Mouse (Mus musculus) embryonic facial prominence, embryonic 15.5 days (tissue): ENCODE measurements around the gene Scn4a. TPM values are rescaled to one million over a fixed set of nuclear protein-coding genes. Genes with fewer than 3 reads are reported as not detected.

Experiments used
- ATAC-seq: fragments of 200-750 bp; cut with Nextera tagmentation; 2 replicates; pipeline ENCODE4 v1.8.0; 2017; ENCODE audit warnings: low read depth, moderate TSS enrichment; ENCODE audit not compliant: insufficient number of reproducible peaks, low FRiP score, low TSS enrichment
- H3K27ac ChIP-seq: fragments of 300-500 bp; sonication (generic); replicated peaks from 2 replicates; pipeline ENCODE4 v1.5.1; 2015; ENCODE audit warnings: mild to moderate bottlenecking, inconsistent platforms
- H3K27me3 ChIP-seq: fragments of 300-500 bp; sonication (generic); 2 replicates; pipeline ENCODE4 v1.6.1; 2015; ENCODE audit warnings: inconsistent platforms
- H3K36me3 ChIP-seq: fragments of 300-500 bp; sonication (generic); 2 replicates; pipeline ENCODE4 v1.6.1; 2015; ENCODE audit warnings: mild to moderate bottlenecking, inconsistent platforms
- H3K4me1 ChIP-seq: fragments of 300-500 bp; sonication (generic); 2 replicates; pipeline ENCODE4 v1.6.1; 2015; ENCODE audit warnings: inconsistent platforms
- H3K4me2 ChIP-seq: fragments of 300-500 bp; sonication (generic); replicated peaks from 2 replicates; pipeline ENCODE4 v1.6.1; 2015; ENCODE audit warnings: mild to moderate bottlenecking, inconsistent platforms
- H3K4me3 ChIP-seq: fragments of 300-500 bp; sonication (generic); replicated peaks from 2 replicates; pipeline ENCODE4 v1.5.1; 2015; ENCODE audit warnings: mild to moderate bottlenecking, inconsistent platforms
- H3K9ac ChIP-seq: fragments of 300-500 bp; sonication (generic); 2 replicates; pipeline ENCODE4 v1.6.1; 2015; ENCODE audit warnings: inconsistent platforms
- H3K9me3 ChIP-seq: fragments of 300-500 bp; sonication (generic); replicated peaks from 2 replicates; pipeline ENCODE4 v1.6.1; 2016; ENCODE audit warnings: inconsistent platforms
- WGBS: fragments of 180-500 bp; shearing (Covaris S2); methylation state at CpG from one replicate; pipeline ENCODE4 v1.1.7; 2015; 5-methylcytosine and 5-hydroxymethylcytosine counted together
- polyA plus RNA-seq: library from polyadenylated mRNA; unstranded; fragments of >200 nt; fragmentation: Nextera tagmentation; extraction: Ambion mirVana; gene quantifications from 2 replicates; pipeline ENCODE4 v1.2.1, GENCODE M21; 2015

The Scn4a gene
- polyA plus RNA-seq, 1 experiment from 2014 or later = 0.68 TPM

DNA sequence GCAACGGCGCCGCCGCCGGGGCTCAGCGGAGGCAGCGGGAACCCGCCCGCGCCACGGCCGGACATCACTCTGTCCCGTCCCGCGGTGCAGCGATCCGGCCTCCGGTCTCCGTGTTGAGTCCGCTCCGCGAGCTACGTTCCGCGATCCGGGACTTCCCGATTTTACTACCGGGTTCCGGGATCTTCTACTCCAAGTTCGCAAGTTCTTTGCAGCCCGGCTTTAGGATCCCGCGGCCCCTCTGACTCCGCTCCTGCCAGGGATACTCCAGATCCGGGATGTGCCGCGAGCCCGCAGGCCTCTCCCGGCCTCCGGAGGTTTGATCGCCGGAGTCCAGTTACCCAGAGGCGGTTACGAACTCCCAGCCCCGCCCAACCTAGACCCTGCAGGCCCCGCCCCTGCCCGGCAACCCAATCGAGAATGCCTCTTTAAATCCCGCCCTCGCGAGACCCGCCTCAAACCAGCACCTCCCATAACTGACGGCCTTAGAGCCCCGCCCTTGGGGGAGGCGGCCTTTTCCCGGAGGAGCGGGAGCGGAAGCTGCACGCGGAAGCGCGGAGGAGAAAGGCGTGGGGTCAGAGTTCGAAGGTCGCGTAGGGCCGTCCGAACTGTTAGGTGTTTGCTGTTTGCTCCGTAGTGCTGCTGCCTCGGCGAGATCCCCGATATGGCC lies 80.3 kb downstream of the Scn4a start, which contains the start of gene Smarcd2:
Gene Smarcd2, minus strand, starts transcription at position 329 of the 667 bp plus-strand sequence.
- H3K4me3 ChIP-seq = peak within 1 kb of the TSS; percentile 87
- H3K27me3 ChIP-seq = no peaks in the 10 kb centered on the region
- WGBS = under 1% methylated on average over 66 of the region's 72 CpGs
- peak within 1 kb of the TSS; percentile 73 for H3K4me2 ChIP-seq
- H3K9ac ChIP-seq = peak within 1 kb of the TSS; percentile 98
- peak; percentile 91 for ATAC-seq
- no peaks in the 10 kb centered on the region for H3K36me3 ChIP-seq
- no peaks in the 10 kb centered on the region for H3K9me3 ChIP-seq
- peaks cover 67% of the 10 kb centered on the region for H3K4me1 ChIP-seq
- H3K27ac ChIP-seq = peak within 1 kb of the TSS; percentile 94

- Histone ChIP-seq H3K27me3 (no peaks in the 10 kb centered on the region), H3K27ac (peak overlapping the region; percentile 94), H3K9ac (peak overlapping the region; percentile 98), H3K9me3 (no peaks in the 10 kb centered on the region), H3K4me3 (peak overlapping the region; percentile 87), H3K36me3 (peaks cover 4% of the 10 kb centered on the region; the same call in 1 of the 2 replicates), H3K4me2 (peak overlapping the region; percentile 73), H3K4me1 (peaks cover 75% of the 10 kb centered on the region)
- WGBS = under 1% methylated on average over 41 of the region's 41 CpGs
- peak; percentile 26 for ATAC-seq
Measured at GRCm38 (mm10) chr11:106271794-106272643, 81.1 kb downstream of the Scn4a start.

GRCm38 (mm10) chr11:106271131-106271793 lies 81.8 kb downstream of the Scn4a start:
- H3K4me2 ChIP-seq = peak overlapping the region; percentile 73
- WGBS = 20% methylated on average over 5 of the region's 5 CpGs
- peak overlapping the region; percentile 98 for H3K9ac ChIP-seq
- H3K9me3 ChIP-seq = no peaks in the 10 kb centered on the region
- H3K27me3 ChIP-seq = no peaks in the 10 kb centered on the region
- peak overlapping the region; percentile 87 for H3K4me3 ChIP-seq
- ATAC-seq = no peak
- peaks cover 69% of the 10 kb centered on the region for H3K4me1 ChIP-seq
- H3K36me3 ChIP-seq = peaks cover 11% of the 10 kb centered on the region
- peak overlapping the region; percentile 94 for H3K27ac ChIP-seq

GRCm38 (mm10) chr11:106269060-106269431 lies 84.0 kb downstream of the Scn4a start:
- Histone ChIP-seq H3K36me3 (peaks cover 33% of the 10 kb centered on the region), H3K9me3 (no peaks in the 10 kb centered on the region), H3K27ac (peak overlapping the region; percentile 89), H3K4me3 (peak overlapping the region; percentile 13), H3K9ac (no peak overlapping the region), H3K4me2 (peak overlapping the region; percentile 44), H3K27me3 (no peaks in the 10 kb centered on the region), H3K4me1 (peaks cover 50% of the 10 kb centered on the region)
- no peak for ATAC-seq
- WGBS = 20% methylated on average over 3 of the region's 3 CpGs

Other genes with a start within 250 kb of the Scn4a start
- 0.71 TPM in 1 of 2 replicates, not detected in the other for gene Gm10840, start 192.4 kb downstream of the Scn4a start, polyA plus RNA-seq
- 250 and 257 TPM in 2 replicates for gene Limd2, start 192.4 kb downstream of the Scn4a start, polyA plus RNA-seq
- 28.4 and 29.3 TPM in 2 replicates for gene Strada, start 151.1 kb downstream of the Scn4a start, polyA plus RNA-seq
- 88.9 and 91.8 TPM in 2 replicates for gene Ccdc47, start 136.9 kb downstream of the Scn4a start, polyA plus RNA-seq
- 71.1 and 77.5 TPM in 2 replicates for gene Ddx42, start 136.4 kb downstream of the Scn4a start, polyA plus RNA-seq
- gene Ftsj3, start 97.2 kb downstream of the Scn4a start, polyA plus RNA-seq = 53.7 and 54.7 TPM in 2 replicates
- 279 and 291 TPM in 2 replicates for gene Psmc5, start 97.1 kb downstream of the Scn4a start, polyA plus RNA-seq
- 120 TPM in 2 replicates for gene Smarcd2, start 80.3 kb downstream of the Scn4a start, polyA plus RNA-seq
- gene Tcam1, start 76.6 kb downstream of the Scn4a start, polyA plus RNA-seq = 0.46 and 0.71 TPM in 2 replicates
- gene Gh, start 51.4 kb downstream of the Scn4a start, polyA plus RNA-seq = not detected in 2 replicates
- gene Cd79b, start 38.5 kb downstream of the Scn4a start, polyA plus RNA-seq = 2.3 and 3.4 TPM in 2 replicates
- 2.9 and 4.7 TPM in 2 replicates for gene Prr29, start 12.2 kb upstream of the Scn4a start, polyA plus RNA-seq
- 39.4 and 43.2 TPM in 2 replicates for gene Icam2, start 34.8 kb upstream of the Scn4a start, polyA plus RNA-seq
- 6.2 and 6.3 TPM in 2 replicates for gene Ern1, start 134.6 kb upstream of the Scn4a start, polyA plus RNA-seq